In genomic region chr4:119257083-119257482, GRCm38 (mm10) we compare ENCODE assay signal across 17 mouse cellular contexts. TPM values are rescaled to one million over a fixed set of nuclear protein-coding genes. Genes with fewer than 3 reads are reported as not detected.
"Had no signal": no experiment of that assay in that cellular context is flagged by ENCODE, and none has a peak within 500 bp of the region (broad histone marks: within the 10 kb centered on the region; RNA-seq: fewer than 3 reads in every experiment).

No protein-coding gene starts in this region.

- H3K9ac ChIP-seq: liver, embryonic 13.5 days; liver, postnatal 0 days; lung, embryonic 15.5 days; midbrain, embryonic 12.5 days had no signal

- H3K9me3 ChIP-seq: liver, embryonic 13.5 days; lung, embryonic 15.5 days; midbrain, embryonic 12.5 days; neural tube, embryonic 13.5 days had no signal

- ATAC-seq: hindbrain, postnatal 0 days; liver, postnatal 0 days; midbrain, embryonic 16.5 days had no signal

- H3K4me2 ChIP-seq: liver, embryonic 13.5 days; lung, embryonic 15.5 days; midbrain, embryonic 12.5 days; neural tube, embryonic 13.5 days had no signal

- H3K4me3 ChIP-seq: left cerebral cortex, adult 2 months; liver, embryonic 13.5 days; lung, embryonic 15.5 days; midbrain, embryonic 12.5 days; neural tube, embryonic 13.5 days had no signal

- DNase-seq: kidney, adult 8-10 months; liver; liver, embryonic 13.5 days; liver, postnatal 0 days; lung, postnatal 14 days; right cerebral cortex, postnatal 4 days; thymus, postnatal 4 days had no signal

- H3K27ac ChIP-seq: hindbrain, postnatal 0 days; left cerebral cortex, adult 2 months; liver, embryonic 13.5 days; lung, embryonic 15.5 days; midbrain, embryonic 12.5 days; neural tube, embryonic 13.5 days had no signal

- H3K27me3 ChIP-seq: lung, embryonic 15.5 days; midbrain, embryonic 12.5 days; neural tube, embryonic 13.5 days had no signal

- H3K36me3 ChIP-seq: liver, embryonic 13.5 days; lung, embryonic 15.5 days; midbrain, embryonic 12.5 days; neural tube, embryonic 13.5 days had no signal

RNA-seq across cellular contexts. Expression of gene Cldn19, which starts 1.9 kb away (rescaled TPM):
- total RNA-seq: megakaryocyte-erythroid progenitor cell, adult 5-6 weeks had no signal
- polyA plus RNA-seq: large intestine, adult 2 months; liver, embryonic 13.5 days; liver, postnatal 0 days; lung, embryonic 15.5 days; spleen, adult 2 months had no signal

RNA-seq across cellular contexts. Expression of gene Tmem269, which starts 39.1 kb away (rescaled TPM):
- total RNA-seq: megakaryocyte-erythroid progenitor cell, adult 5-6 weeks had no signal
- polyA plus RNA-seq: limb, embryonic 11.5 days; liver, embryonic 13.5 days; liver, postnatal 0 days; lung, embryonic 15.5 days; neural tube, embryonic 13.5 days had no signal
